Mouse (Mus musculus) thymus, postnatal 0 days (tissue): ENCODE measurements at regions not wholly inside any gene's neighbourhood (a gene's known extent, or its start where the extent isn't known, plus 50 kb on each side); places are given as distances from the start of the nearest gene placed in this dataset.
"Not testable (repeated sequence)": the region's sequence is repeated elsewhere in the genome, so short reads cannot be mapped to it uniquely, and the experiment has no call there.

Experiments
- DNase-seq: peaks from one replicate; pipeline ENCODE4 v3.0.0-alpha.2; 2015; ENCODE audit warnings: low spot score

- no peak for DNase-seq
Observed at GRCm38 (mm10) chr10:96240591-96240990, 104.2 kb downstream of the Gm5426 start.

GRCm38 (mm10) chr10:96253671-96254070 lies 117.3 kb downstream of the Gm5426 start:
- DNase-seq = no peak

GRCm38 (mm10) chr10:96254250-96254862 lies 118.0 kb downstream of the Gm5426 start:
- no peak for DNase-seq

- DNase-seq = no peak
Observed at GRCm38 (mm10) chr10:96257935-96258334, 121.5 kb downstream of the Gm5426 start.

- no peak for DNase-seq
Observed at GRCm38 (mm10) chr10:96259242-96259641, 122.8 kb downstream of the Gm5426 start.

- DNase-seq = no peak
Observed at GRCm38 (mm10) chr10:96259648-96260047, 123.2 kb downstream of the Gm5426 start.

- no peak for DNase-seq
Observed at GRCm38 (mm10) chr10:96263544-96263943, 127.1 kb downstream of the Gm5426 start.

- DNase-seq = no peak
Observed at GRCm38 (mm10) chr10:96264433-96264832, 128.0 kb downstream of the Gm5426 start.

GRCm38 (mm10) chr10:96264866-96265265 lies 128.5 kb downstream of the Gm5426 start:
- DNase-seq = no peak

GRCm38 (mm10) chr10:96266100-96266735 lies 129.8 kb downstream of the Gm5426 start:
- no peak for DNase-seq

- DNase-seq = no peak
Observed at GRCm38 (mm10) chr10:96267603-96268002, 131.2 kb downstream of the Gm5426 start.

GRCm38 (mm10) chr10:96273607-96274365 lies 137.4 kb downstream of the Gm5426 start:
- peak; percentile 41 for DNase-seq

GRCm38 (mm10) chr10:96280149-96280548 lies 143.7 kb downstream of the Gm5426 start:
- DNase-seq = no peak

GRCm38 (mm10) chr10:96285407-96286093 lies 149.1 kb downstream of the Gm5426 start:
- DNase-seq = no peak

- DNase-seq = no peak
Observed at GRCm38 (mm10) chr10:96286094-96286485, 149.7 kb downstream of the Gm5426 start.

GRCm38 (mm10) chr10:96289005-96289404 lies 152.6 kb downstream of the Gm5426 start:
- DNase-seq = not testable (repeated sequence)

GRCm38 (mm10) chr10:96293622-96294021 lies 157.2 kb downstream of the Gm5426 start:
- no peak for DNase-seq

GRCm38 (mm10) chr10:96294666-96295065 lies 158.3 kb downstream of the Gm5426 start:
- no peak for DNase-seq

- no peak for DNase-seq
Observed at GRCm38 (mm10) chr10:96297658-96298057, 161.3 kb downstream of the Gm5426 start.

GRCm38 (mm10) chr10:96298566-96298965 lies 162.2 kb downstream of the Gm5426 start:
- DNase-seq = no peak

GRCm38 (mm10) chr10:96305701-96306100 lies 169.3 kb downstream of the Gm5426 start:
- DNase-seq = no peak
